8 mouse cellular contexts compared by ENCODE assay signal in genomic region chr11:120232230-120233097, GRCm38 (mm10). TPM values are rescaled to one million over a fixed set of nuclear protein-coding genes. Genes with fewer than 3 reads are reported as not detected.
DNase-seq lines count a peak whose midpoint lies in the region; ATAC-seq lines count a peak whose summit lies in the region.

TSS of gene Bahcc1 (plus strand) at chr11:120232947.

- H3K27me3 ChIP-seq in heart, embryonic 10.5 days (ENCODE audit: insufficient read depth, poor library complexity, severe bottlenecking), result no peaks in the 10 kb centered on the region
- H3K27me3 ChIP-seq in kidney, embryonic 15.5 days, result no peaks in the 10 kb centered on the region

- peak; percentile 100 for DNase-seq in 416B (ENCODE audit: low read depth)
- peak; percentile 100 for DNase-seq in brain, adult 2 months (ENCODE audit: low read depth, low spot score)
- DNase-seq in heart, embryonic 10.5 days (ENCODE audit: low spot score), result peak; percentile 100
- peak; percentile 99 for DNase-seq in liver
- peak; percentile 98 to 99 for DNase-seq in spleen, postnatal 4 days (ENCODE audit: low spot score in 2 of 2)

- H3K9ac ChIP-seq in kidney, embryonic 15.5 days, result peak within 1 kb of the TSS; percentile 95

- H3K4me1 ChIP-seq in heart, embryonic 10.5 days, result peaks cover 49% of the 10 kb centered on the region
- H3K4me1 ChIP-seq in kidney, embryonic 15.5 days, result peaks cover 36% of the 10 kb centered on the region

- peak; percentile 92 for ATAC-seq in erythroblast, adult 5-6 weeks (replicated peaks; ENCODE audit: low FRiP score, poor library complexity, severe bottlenecking)
- ATAC-seq in kidney, embryonic 15.5 days (replicated peaks; ENCODE audit: low FRiP score), result peak; percentile 92
- peak; percentile 89 for ATAC-seq in monocyte, adult 5-6 weeks (replicated peaks; ENCODE audit: insufficient number of reproducible peaks, low FRiP score, low TSS enrichment, poor library complexity, severe bottlenecking)

- 2% methylated on average over 36 of the region's 36 CpGs for WGBS in heart, embryonic 10.5 days
- WGBS in kidney, embryonic 15.5 days, result 3% methylated on average over 36 of the region's 36 CpGs

- peak within 1 kb of the TSS; percentile 89 for H3K4me3 ChIP-seq in heart, embryonic 10.5 days
- H3K4me3 ChIP-seq in kidney, embryonic 15.5 days (replicated peaks), result peak within 1 kb of the TSS; percentile 87

- H3K4me2 ChIP-seq in kidney, embryonic 15.5 days, result peak within 1 kb of the TSS; percentile 90

- H3K9me3 ChIP-seq in heart, embryonic 10.5 days, result no peaks in the 10 kb centered on the region
- H3K9me3 ChIP-seq in kidney, embryonic 15.5 days (replicated peaks), result no peaks in the 10 kb centered on the region

- peak within 1 kb of the TSS; percentile 99 for H3K27ac ChIP-seq in heart, embryonic 10.5 days
- peak within 1 kb of the TSS; percentile 94 for H3K27ac ChIP-seq in kidney, embryonic 15.5 days

- H3K36me3 ChIP-seq in heart, embryonic 10.5 days, result peaks cover 7% of the 10 kb centered on the region; the same call in 1 of the 2 replicates
- no peaks in the 10 kb centered on the region for H3K36me3 ChIP-seq in kidney, embryonic 15.5 days

RNA-seq across cellular contexts. Expression of gene Bahcc1, which starts in this region (rescaled TPM):
- total RNA-seq in erythroblast, adult 5-6 weeks (2015; ENCODE audit: low replicate concordance), result 2.1 and 3.3 TPM in 2 replicates
- 0.84 and 2.0 TPM in 2 replicates for total RNA-seq in erythroblast, adult 5-6 weeks (2017; ENCODE audit: low replicate concordance)
- polyA plus RNA-seq in heart, embryonic 10.5 days (2016; fragmentation: Nextera tagmentation; extraction: Ambion mirVana), result 7.7 and 12.9 TPM in 2 replicates
- polyA plus RNA-seq in kidney, embryonic 15.5 days (2015; fragmentation: Nextera tagmentation; extraction: Ambion mirVana), result 11.8 and 14.1 TPM in 2 replicates
- 0.68 to 0.85 TPM (median 0.76 TPM) in 3 replicates for total RNA-seq in monocyte, adult 5-6 weeks (2017)

Comparison
In these comparisons a context has a peak if more than half of its experiments do, and no peak if none do; other contexts are left out.
1. Peak in every context shown above with its lines: DNase-seq, ATAC-seq, H3K4me3 ChIP-seq and H3K27ac ChIP-seq.
2. Peak in ATAC-seq in monocyte, adult 5-6 weeks; RNA of the gene not detected or under 1 TPM.